In genomic region chr11:117915341-117915740, GRCm38 (mm10) we compare ENCODE assay signal across 1 mouse cellular context.
TF ChIP-seq lines count a peak whose summit lies in the region.

No protein-coding gene starts in this region.

TF ChIP-seq in MEL, 35 proteins besides CTCF, POLR2A, EP300 and RAD21:
- TF ChIP-seq ZC3H11A (IDR thresholded peaks at IDR 0.05; ENCODE audit: low read depth, low read length) (peak; percentile 31; the same call in 1 of the 2 replicates), CHD2 (IDR thresholded peaks at IDR 0.05; ENCODE audit: low read length) (no peak), SMC3 (IDR thresholded peaks at IDR 0.05; ENCODE audit: low read depth, low read length) (peak; percentile 43)
